Mouse (Mus musculus) hindbrain, embryonic 11.5 days (tissue): ENCODE results near the gene Bhlhe23. TPM values are rescaled to one million over a fixed set of nuclear protein-coding genes. Genes with fewer than 3 reads are reported as not detected.

Source experiments
- ATAC-seq: fragments of 200-750 bp; cut with Nextera tagmentation; 2 replicates; pipeline ENCODE4 v1.8.0; 2017; ENCODE audit warnings: mild to moderate bottlenecking, moderate TSS enrichment, moderate library complexity; ENCODE audit not compliant: low FRiP score
- DNase-seq: peaks from one replicate; pipeline ENCODE4 v3.0.0-alpha.2; 2015; ENCODE audit warnings: low spot score
- H3K27ac ChIP-seq: fragments of 300-500 bp; sonication (generic); 2 replicates; pipeline ENCODE4 v1.5.1; 2014; ENCODE audit warnings: mild to moderate bottlenecking, low read depth, low read length
- H3K27me3 ChIP-seq: fragments of 300-500 bp; sonication (generic); 2 replicates; pipeline ENCODE4 v1.6.1; 2014; ENCODE audit warnings: mild to moderate bottlenecking, low read length, moderate library complexity, mixed read lengths; ENCODE audit not compliant: control insufficient read depth, insufficient read depth
- H3K36me3 ChIP-seq: fragments of 300-500 bp; sonication (generic); 2 replicates; pipeline ENCODE4 v1.6.1; 2014; ENCODE audit warnings: mild to moderate bottlenecking, low read length, moderate library complexity, mixed read lengths; ENCODE audit not compliant: control insufficient read depth, insufficient read depth
- H3K4me1 ChIP-seq: fragments of 300-500 bp; sonication (generic); replicated peaks from 2 replicates; pipeline ENCODE4 v1.6.1; 2014; ENCODE audit warnings: low read length, mixed read lengths; ENCODE audit not compliant: control insufficient read depth, insufficient read depth
- H3K4me2 ChIP-seq: fragments of 300-500 bp; sonication (generic); replicated peaks from 2 replicates; pipeline ENCODE4 v1.6.1; 2014; ENCODE audit warnings: mild to moderate bottlenecking, low read depth, low read length
- H3K4me3 ChIP-seq: fragments of 300-500 bp; sonication (generic); 2 replicates; pipeline ENCODE4 v1.5.1; 2014; ENCODE audit warnings: low read depth, low read length
- H3K9ac ChIP-seq: fragments of 300-500 bp; sonication (generic); 2 replicates; pipeline ENCODE4 v1.6.1; 2014; ENCODE audit warnings: low read depth, low read length
- H3K9me3 ChIP-seq: fragments of 300-500 bp; sonication (generic); 2 replicates; pipeline ENCODE4 v1.6.1; 2016; ENCODE audit warnings: low read length; ENCODE audit not compliant: control insufficient read depth
- WGBS: fragments of 180-500 bp; shearing (Covaris S2); extraction: QIAGEN DNeasy Blood & Tissue Kit; methylation state at CpG from one replicate; pipeline ENCODE4 v1.1.7; 2014; 5-methylcytosine and 5-hydroxymethylcytosine counted together
- polyA plus RNA-seq: library from polyadenylated mRNA; unstranded; fragments of >200 nt; fragmentation: Nextera tagmentation; extraction: Ambion mirVana; gene quantifications from 2 replicates; pipeline ENCODE4 v1.2.1, GENCODE M21; 2014

The Bhlhe23 gene
- polyA plus RNA-seq: 3.0 and 3.7 TPM in 2 replicates

DNA sequence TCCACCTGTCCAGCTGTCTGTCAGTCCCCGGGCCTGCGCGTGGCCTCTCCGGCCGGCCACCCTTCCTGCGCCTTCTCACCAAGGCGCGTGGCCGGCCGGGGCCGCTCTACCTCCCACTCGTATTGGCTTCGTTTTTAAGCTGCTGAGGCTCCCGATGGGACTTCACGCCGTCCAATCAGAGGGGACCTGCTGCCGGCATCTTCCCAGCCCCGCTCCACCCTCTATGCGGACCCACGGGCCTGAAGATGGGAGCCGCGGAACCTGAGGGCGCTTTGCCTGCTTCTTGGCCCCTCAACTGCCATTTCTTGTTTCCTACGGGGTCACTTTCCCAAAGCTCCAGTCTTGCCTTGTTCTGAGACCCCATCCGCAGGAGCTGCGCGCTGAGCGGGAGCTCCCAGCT, at the start of gene Bhlhe23:
Gene Bhlhe23 (minus strand): TSS at position 108 of the 400 bp plus-strand sequence.
- H3K9ac ChIP-seq: no peak within 1 kb of the TSS
- DNase-seq (no peak), ATAC-seq (no peak; the same call in 1 of the 2 replicates)
- peaks cover 62% of the 10 kb centered on the region for H3K27me3 ChIP-seq
- H3K4me2 ChIP-seq: peak within 1 kb of the TSS; percentile 37
- peak within 1 kb of the TSS; percentile 26 for H3K4me3 ChIP-seq
- H3K27ac ChIP-seq: no peak within 1 kb of the TSS
- no peaks in the 10 kb centered on the region for H3K36me3 ChIP-seq
- no peaks in the 10 kb centered on the region for H3K9me3 ChIP-seq
- H3K4me1 ChIP-seq: no peaks in the 10 kb centered on the region
- 1% methylated on average over 28 of the region's 28 CpGs for WGBS

- H3K27ac ChIP-seq: peak overlapping the region; percentile 8; the same call in 1 of the 2 replicates
- WGBS: 44% methylated on average over 11 of the region's 11 CpGs
- no peak overlapping the region for H3K9ac ChIP-seq
- H3K4me2 ChIP-seq: no peak overlapping the region
- H3K27me3 ChIP-seq: no peaks in the 10 kb centered on the region
- H3K9me3 ChIP-seq: no peaks in the 10 kb centered on the region
- H3K36me3 ChIP-seq: no peaks in the 10 kb centered on the region
- ATAC-seq: peak; percentile 19; the same call in 1 of the 2 replicates
- DNase-seq: no peak
- H3K4me1 ChIP-seq: no peaks in the 10 kb centered on the region
- H3K4me3 ChIP-seq: no peak overlapping the region
Observed at GRCm38 (mm10) chr2:180825147-180825941, 48.6 kb upstream of the Bhlhe23 start.

- Histone ChIP-seq H3K4me1 (no peaks in the 10 kb centered on the region), H3K9me3 (no peaks in the 10 kb centered on the region), H3K4me3 (no peak overlapping the region), H3K36me3 (no peaks in the 10 kb centered on the region), H3K4me2 (no peak overlapping the region), H3K9ac (no peak overlapping the region), H3K27me3 (no peaks in the 10 kb centered on the region), H3K27ac (no peak overlapping the region)
- ATAC-seq (no peak), DNase-seq (no peak)
- 90% methylated on average over 4 of the region's 4 CpGs for WGBS
Observed at GRCm38 (mm10) chr2:180824724-180825123, 48.0 kb upstream of the Bhlhe23 start.

- DNase-seq: no peak
- Histone ChIP-seq H3K27me3 (no peaks in the 10 kb centered on the region), H3K4me1 (no peaks in the 10 kb centered on the region), H3K36me3 (no peaks in the 10 kb centered on the region), H3K4me3 (no peak overlapping the region), H3K9ac (no peak overlapping the region), H3K4me2 (no peak overlapping the region), H3K9me3 (no peaks in the 10 kb centered on the region), H3K27ac (no peak overlapping the region)
- WGBS: 83% methylated on average over 4 of the region's 4 CpGs
- ATAC-seq: no peak
Observed at GRCm38 (mm10) chr2:180824061-180824460, 47.4 kb upstream of the Bhlhe23 start.

GRCm38 (mm10) chr2:180822476-180822875, 45.8 kb upstream of the Bhlhe23 start:
- ATAC-seq: no peak
- DNase-seq: peak; percentile 38

DNA sequence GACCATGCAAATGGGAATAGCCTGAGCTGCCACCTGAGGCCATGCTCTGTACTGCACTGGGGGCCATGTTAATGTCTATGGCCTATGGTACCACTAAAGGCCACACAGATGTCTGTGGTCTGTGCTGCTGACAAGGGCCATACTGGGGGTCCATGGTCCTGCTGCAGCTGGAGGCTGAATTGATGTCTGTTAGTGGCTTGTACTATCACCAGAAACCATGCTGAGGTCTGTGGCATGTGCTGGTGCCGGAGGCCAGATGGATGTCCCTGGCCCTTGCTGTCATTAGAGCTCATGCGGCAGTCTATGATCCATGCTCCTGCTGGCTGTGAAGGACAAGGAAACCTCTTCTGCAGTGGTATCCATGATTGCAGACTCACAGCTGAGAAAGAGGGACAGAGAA, 42.8 kb upstream of the Bhlhe23 start:
- no peak overlapping the region for H3K27ac ChIP-seq
- whole genome bisulfite sequencing: 86% methylated on average over 2 of the region's 2 CpGs
- no peak overlapping the region for H3K9ac ChIP-seq
- ATAC-seq (no peak), DNase-seq (peak; percentile 29)
- no peaks in the 10 kb centered on the region for H3K36me3 ChIP-seq
- H3K9me3 ChIP-seq: no peaks in the 10 kb centered on the region
- H3K27me3 ChIP-seq: no peaks in the 10 kb centered on the region
- H3K4me1 ChIP-seq: no peaks in the 10 kb centered on the region
- no peak overlapping the region for H3K4me3 ChIP-seq
- no peak overlapping the region for H3K4me2 ChIP-seq

More at GRCm38 (mm10) chr2:180822476-180822875, 45.8 kb upstream of the Bhlhe23 start:
- Histone ChIP-seq H3K27ac (no peak overlapping the region), H3K4me1 (no peaks in the 10 kb centered on the region), H3K9ac (no peak overlapping the region), H3K4me2 (no peak overlapping the region), H3K9me3 (no peaks in the 10 kb centered on the region), H3K27me3 (no peaks in the 10 kb centered on the region), H3K36me3 (no peaks in the 10 kb centered on the region), H3K4me3 (no peak overlapping the region)
- WGBS: 37% methylated on average over 6 of the region's 6 CpGs

GRCm38 (mm10) chr2:180816440-180817065, 39.9 kb upstream of the Bhlhe23 start:
- Histone ChIP-seq H3K9me3 (no peaks in the 10 kb centered on the region), H3K4me2 (no peak overlapping the region), H3K27me3 (no peaks in the 10 kb centered on the region), H3K36me3 (no peaks in the 10 kb centered on the region), H3K4me3 (no peak overlapping the region), H3K4me1 (no peaks in the 10 kb centered on the region), H3K9ac (no peak overlapping the region), H3K27ac (no peak overlapping the region)
- no peak for ATAC-seq
- no peak for DNase-seq
- WGBS: 67% methylated on average over 6 of the region's 6 CpGs

DNA sequence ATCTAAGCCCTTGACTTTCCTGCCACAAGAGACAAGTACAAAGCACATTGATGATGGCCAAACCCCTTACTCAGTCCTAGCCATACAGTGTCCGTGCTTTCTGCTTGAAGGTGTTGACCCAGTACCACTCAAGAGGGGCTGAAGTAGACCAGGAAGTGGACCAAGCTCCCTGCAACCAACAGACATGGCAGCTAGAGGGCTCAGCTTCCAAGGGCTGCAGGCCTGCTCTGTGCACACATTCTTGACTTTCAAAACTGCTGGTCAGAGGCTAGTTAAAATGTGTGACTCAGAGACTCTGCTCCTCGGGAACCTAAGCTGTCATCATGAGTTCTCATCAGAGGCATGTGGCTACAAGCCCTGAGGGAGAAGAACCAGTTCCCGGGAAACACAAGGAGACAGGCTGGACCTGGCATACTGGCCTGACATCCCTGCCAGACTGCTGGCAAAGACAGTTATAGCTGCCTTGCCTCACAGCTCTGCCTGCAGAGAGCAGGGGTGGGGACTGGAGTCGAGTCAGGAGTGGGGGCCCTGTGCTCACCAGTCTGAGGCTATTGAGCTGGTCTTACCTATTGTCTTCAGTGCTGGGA, 37.4 kb upstream of the Bhlhe23 start:
- Histone ChIP-seq H3K9me3 (no peaks in the 10 kb centered on the region), H3K4me2 (no peak overlapping the region), H3K36me3 (no peaks in the 10 kb centered on the region), H3K27ac (no peak overlapping the region), H3K4me3 (no peak overlapping the region), H3K9ac (no peak overlapping the region), H3K27me3 (no peaks in the 10 kb centered on the region), H3K4me1 (no peaks in the 10 kb centered on the region)
- WGBS: 70% methylated on average over 4 of the region's 4 CpGs
- ATAC-seq (no peak), DNase-seq (no peak)
